Mouse (Mus musculus): Measurements from ENCODE around the gene Caprin2. TPM values are rescaled to one million over a fixed set of nuclear protein-coding genes. Genes with fewer than 3 reads are reported as not detected.
"Not testable (repeated sequence)": the region's sequence is repeated elsewhere in the genome, so short reads cannot be mapped to it uniquely, and the experiment has no call there.

The Caprin2 gene
- total RNA-seq, 2 experiments from 2014 or later, result 8.3 to 10.7 TPM

GRCm38 (mm10) chr6:148916817-148917216, 20.8 kb upstream of the Caprin2 start:
- H3K27ac ChIP-seq, result no peak overlapping the region
- TF ChIP-seq CTCF (conservative IDR thresholded peaks at IDR 0.05), result peak; percentile 69
- no peak overlapping the region for H3K4me3 ChIP-seq
- no peak for DNase-seq (ENCODE audit: low spot score in 2 of 2)

DNA sequence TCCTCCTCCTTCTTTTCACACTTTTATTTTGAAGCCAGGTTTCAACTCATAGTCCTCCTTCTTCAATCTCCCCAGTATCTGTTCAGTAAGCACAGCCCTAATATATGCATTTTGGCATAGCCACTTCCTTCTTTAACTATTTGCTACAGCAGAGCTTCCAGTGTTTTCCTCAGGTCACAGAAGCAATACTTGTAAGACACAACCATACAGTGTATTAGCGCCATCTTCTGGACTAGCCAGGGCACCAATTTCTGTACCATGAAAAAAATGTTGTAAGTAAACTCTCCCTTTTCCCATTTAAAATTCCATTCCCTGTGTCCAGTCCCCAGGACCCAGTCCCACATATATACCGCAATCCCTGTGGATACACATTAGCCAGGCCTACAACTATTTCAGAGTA, 17.9 kb upstream of the Caprin2 start:
- Histone ChIP-seq H3K4me3 (no peak overlapping the region), H3K27ac (no peak overlapping the region)
- peak; percentile 26 to 58 for DNase-seq (ENCODE audit: low spot score in 2 of 2)
- peak; percentile 87 for TF ChIP-seq CTCF (conservative IDR thresholded peaks at IDR 0.05)

- not testable (repeated sequence) for H3K27ac ChIP-seq; DNase-seq (ENCODE audit: low spot score in 2 of 2); H3K4me3 ChIP-seq
Measured at GRCm38 (mm10) chr6:148911906-148912305, 15.9 kb upstream of the Caprin2 start.

DNA sequence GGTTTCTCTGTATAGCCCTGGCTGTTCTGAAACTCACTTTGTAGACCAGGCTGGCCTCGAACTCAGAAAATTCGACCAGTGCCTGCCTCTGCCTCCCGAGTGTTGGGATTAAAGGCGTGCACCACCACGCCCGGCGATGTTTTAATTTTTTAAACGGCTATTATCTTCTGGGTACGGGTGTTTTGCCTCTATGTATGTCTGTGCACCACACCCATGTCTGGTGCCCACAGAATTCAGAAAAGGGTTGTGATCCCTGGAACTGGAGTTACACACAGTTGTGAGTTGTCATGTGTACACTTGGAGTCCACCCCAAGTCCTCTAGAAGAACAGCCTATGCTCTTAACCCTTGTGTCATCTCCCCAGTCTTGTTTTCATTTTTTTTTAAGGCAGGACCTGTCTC, 10.9 kb upstream of the Caprin2 start:
- no peak for TF ChIP-seq CTCF (conservative IDR thresholded peaks at IDR 0.05)
- Histone ChIP-seq H3K27ac (no peak overlapping the region), H3K4me3 (no peak overlapping the region)
- no peak for DNase-seq (ENCODE audit: low spot score in 2 of 2)

DNA sequence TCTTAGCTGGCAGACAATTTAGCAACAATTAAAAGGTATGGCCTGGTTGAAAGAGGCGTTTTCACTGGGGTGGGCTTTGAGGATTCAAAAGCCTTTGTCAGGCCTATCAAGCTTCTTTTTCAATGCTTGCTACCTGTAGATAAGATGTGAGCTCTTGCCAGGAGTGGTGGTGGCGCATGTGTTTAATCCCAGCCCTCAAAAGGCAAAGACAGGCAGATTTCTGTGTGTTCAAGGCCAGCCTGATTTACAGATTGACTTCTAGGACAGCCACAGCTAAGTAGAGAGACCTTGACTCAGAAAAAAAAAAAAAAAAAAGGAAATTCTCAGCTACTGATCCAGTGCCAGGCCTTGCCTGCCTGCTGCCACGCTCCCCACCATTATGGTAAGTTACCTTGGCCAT, 6.7 kb upstream of the Caprin2 start:
- DNase-seq (ENCODE audit: low spot score in 2 of 2), result no peak
- no peak overlapping the region for H3K27ac ChIP-seq
- no peak overlapping the region for H3K4me3 ChIP-seq
- TF ChIP-seq CTCF (conservative IDR thresholded peaks at IDR 0.05), result no peak

GRCm38 (mm10) chr6:148896507-148896851, 442 bp upstream of the Caprin2 start:
- TF ChIP-seq CTCF (conservative IDR thresholded peaks at IDR 0.05), result no peak
- DNase-seq (ENCODE audit: low spot score in 2 of 2), result no peak
- Histone ChIP-seq H3K27ac (peak overlapping the region; percentile 73), H3K4me3 (peak overlapping the region; percentile 88)

DNA sequence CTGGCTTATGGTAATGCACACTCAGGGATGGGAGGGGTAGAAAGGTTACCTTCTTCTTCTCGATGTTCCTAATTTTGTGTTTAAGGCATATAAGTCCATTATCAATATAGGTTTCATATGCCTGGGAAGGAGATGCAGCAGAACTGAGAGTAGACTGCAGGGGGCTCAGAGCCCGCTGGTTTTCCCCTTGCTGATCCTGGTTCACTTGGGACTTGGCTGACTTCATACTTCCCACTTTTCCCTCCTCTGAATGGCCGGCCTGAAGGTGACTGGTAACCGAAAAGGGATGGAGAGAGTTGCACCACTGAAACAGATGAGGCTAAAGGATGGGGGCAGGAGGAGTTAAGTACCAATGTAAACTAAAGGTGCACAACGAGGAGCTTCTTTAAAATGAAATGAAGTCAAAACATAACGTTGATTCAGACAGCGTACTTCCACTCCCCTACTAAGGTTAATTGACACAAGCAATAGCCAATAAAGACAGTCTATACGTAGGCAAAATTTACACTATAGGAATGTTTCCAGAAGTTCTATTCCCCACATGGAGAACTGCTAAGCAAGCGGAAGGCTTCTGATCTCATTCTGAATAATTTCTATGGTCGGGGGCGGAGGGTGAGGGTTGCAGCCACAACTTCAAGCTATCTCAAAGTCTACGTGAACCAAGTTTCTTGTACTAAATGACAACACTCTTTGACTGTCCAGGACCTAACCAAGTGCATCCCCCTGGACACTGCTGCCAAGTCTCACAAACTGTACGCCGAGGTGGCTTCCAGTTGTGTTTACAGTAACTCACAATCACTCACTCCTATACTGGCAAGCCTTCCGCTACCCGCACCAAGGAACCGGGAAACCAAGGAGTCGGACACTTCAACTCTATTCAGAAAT, 907 bp downstream of the Caprin2 start:
- DNase-seq (ENCODE audit: low spot score in 2 of 2), result peak in 1 of 2 experiments; percentile 1
- Histone ChIP-seq H3K4me3 (peak overlapping the region; percentile 88), H3K27ac (peak overlapping the region; percentile 73)
- TF ChIP-seq CTCF (conservative IDR thresholded peaks at IDR 0.05), result 0 out of 2 replicates have a peak, but pooled peaks have one; percentile 11

DNA sequence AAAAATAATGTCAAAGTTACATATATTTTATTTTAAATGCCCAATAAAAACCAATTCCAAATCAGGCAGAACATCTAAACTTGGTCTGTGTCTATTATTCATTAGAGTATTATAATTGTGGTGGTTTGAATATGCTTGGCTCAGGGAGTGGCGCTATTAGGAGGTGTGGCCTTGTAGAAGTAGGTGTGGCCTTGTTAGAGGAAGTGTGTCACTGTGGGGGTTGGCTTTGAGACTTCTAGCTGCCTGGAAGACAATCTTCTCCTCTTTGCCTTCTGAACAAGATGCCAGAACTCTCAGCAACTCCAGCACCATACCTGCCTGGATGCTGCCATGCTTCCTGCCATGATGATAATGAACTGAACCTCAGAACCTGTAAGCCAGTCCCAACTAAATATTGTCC, 22.1 kb downstream of the Caprin2 start:
- no peak overlapping the region for H3K4me3 ChIP-seq
- H3K27ac ChIP-seq, result no peak overlapping the region
- no peak for TF ChIP-seq CTCF (conservative IDR thresholded peaks at IDR 0.05)
- DNase-seq (ENCODE audit: low spot score in 2 of 2), result no peak

GRCm38 (mm10) chr6:148845629-148846028, 50.4 kb downstream of the Caprin2 start:
- TF ChIP-seq CTCF (conservative IDR thresholded peaks at IDR 0.05), result no peak
- Histone ChIP-seq H3K4me3 (no peak overlapping the region), H3K27ac (no peak overlapping the region)
- no peak for DNase-seq (ENCODE audit: low spot score in 2 of 2)

DNA sequence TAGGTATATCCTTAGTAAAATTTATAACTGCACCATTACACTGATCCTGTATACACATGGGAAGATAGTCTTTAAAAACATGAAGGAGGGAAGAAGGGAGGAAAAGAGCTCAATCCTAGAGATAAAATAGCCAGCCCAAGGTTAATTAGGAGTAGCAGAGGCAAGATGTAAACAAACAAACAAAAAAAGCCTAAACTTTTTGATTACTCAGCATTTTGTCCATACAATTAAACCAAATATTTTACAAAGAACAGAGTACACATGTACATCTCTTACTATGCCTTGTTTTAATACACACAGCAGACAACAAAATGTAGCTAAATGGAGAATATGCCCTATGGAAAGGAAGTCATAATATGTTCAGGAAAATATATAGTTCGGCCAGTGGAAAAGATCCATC, 54.3 kb downstream of the Caprin2 start:
- Histone ChIP-seq H3K4me3 (no peak overlapping the region), H3K27ac (no peak overlapping the region)
- DNase-seq (ENCODE audit: low spot score in 2 of 2), result no peak
- TF ChIP-seq CTCF (conservative IDR thresholded peaks at IDR 0.05), result no peak

DNA sequence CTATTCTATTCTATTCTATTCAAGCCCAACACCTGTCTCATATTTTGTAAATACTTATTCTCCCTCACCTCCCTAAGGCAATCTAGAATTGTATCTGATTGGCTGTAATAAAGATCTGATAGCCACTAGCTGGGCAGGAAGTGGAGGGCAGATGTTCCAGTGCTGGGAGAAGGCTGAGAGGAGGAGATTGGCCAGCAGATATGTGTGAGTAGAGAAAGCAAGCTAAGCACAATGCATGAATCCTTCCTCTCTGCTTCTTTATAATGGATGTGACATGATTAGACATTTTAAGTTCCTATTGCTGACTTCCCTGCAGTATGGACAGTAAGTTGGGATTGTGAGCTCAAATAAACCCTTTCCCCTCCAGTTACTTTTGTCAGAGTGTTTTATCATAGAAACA, 57.6 kb downstream of the Caprin2 start:
- DNase-seq (ENCODE audit: low spot score in 2 of 2), result no peak
- TF ChIP-seq CTCF (conservative IDR thresholded peaks at IDR 0.05), result no peak
- H3K27ac ChIP-seq, result no peak overlapping the region
- H3K4me3 ChIP-seq, result no peak overlapping the region

DNA sequence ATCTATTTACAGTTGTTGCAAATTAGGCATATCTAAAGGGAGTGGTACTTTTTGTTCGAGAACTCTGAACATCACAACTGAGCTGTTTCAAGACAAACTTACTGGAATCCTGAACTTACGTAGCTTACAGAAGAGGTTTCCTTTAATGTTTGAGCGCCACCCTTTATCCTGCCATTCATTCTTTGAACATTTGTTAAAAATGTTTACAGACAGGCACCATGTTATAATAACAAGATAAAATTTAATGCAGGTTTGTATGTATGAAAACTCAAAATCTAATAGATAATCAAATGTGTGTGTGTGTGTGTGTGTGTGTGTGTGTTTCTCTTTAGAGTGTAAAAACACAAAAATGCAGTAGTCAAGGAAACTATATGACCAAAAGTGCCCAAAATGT, 64.3 kb downstream of the Caprin2 start:
- no peak for TF ChIP-seq CTCF (conservative IDR thresholded peaks at IDR 0.05)
- peak overlapping the region; percentile 47 for H3K27ac ChIP-seq
- DNase-seq (ENCODE audit: low spot score in 2 of 2), result no peak
- H3K4me3 ChIP-seq, result peak overlapping the region; percentile 89

- peak within 1 kb of the TSS; percentile 80 for H3K27ac ChIP-seq
- H3K4me3 ChIP-seq, result peak within 1 kb of the TSS; percentile 89
- TF ChIP-seq CTCF (conservative IDR thresholded peaks at IDR 0.05), result peak; percentile 34
- DNase-seq (ENCODE audit: low spot score in 2 of 2), result peak; percentile 92 to 97
Measured at GRCm38 (mm10) chr6:148830748-148831727, 65.0 kb downstream of the Caprin2 start, which contains the start of gene Ipo8. TSS of gene Ipo8 (minus strand) at chr6:148831467.

Data from layer of hippocampus, adult 2 months (tissue).